Mouse (Mus musculus): ENCODE data around the gene Bicd2.

Gene Bicd2

GRCm38 (mm10) chr13:49341012-49341830 lies at the start of gene Bicd2:
Gene Bicd2, plus strand, starts transcription at chr13:49341585.
- DNase-seq (ENCODE audit: extremely low read depth, low read depth), result peak; percentile 98

DNA sequence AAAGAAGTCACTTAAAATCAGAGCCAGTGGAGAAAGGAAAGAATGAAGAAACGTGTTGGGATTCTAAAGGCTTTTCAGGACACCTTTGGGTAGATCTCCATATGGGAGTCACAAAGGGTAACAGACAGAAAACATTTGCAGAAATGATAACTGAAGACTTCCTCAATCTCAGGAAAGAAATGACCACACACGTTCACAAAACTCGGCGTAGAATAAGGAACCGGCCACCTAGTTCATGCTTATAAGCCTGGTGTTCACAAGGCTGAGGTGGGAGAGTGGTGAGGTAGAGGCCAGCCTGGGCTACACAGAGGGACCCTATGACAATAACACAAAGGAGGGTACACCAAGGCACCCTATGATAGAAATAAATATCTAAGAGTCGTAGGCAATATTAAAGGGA lies 49.4 kb upstream of the Bicd2 start:
- DNase-seq (ENCODE audit: extremely low read depth, low read depth), result peak; percentile 32

- no peak for DNase-seq (ENCODE audit: extremely low read depth, low read depth)
Measured at GRCm38 (mm10) chr13:49294108-49294507, 47.3 kb upstream of the Bicd2 start.

GRCm38 (mm10) chr13:49296270-49296669 lies 45.1 kb upstream of the Bicd2 start:
- no peak for DNase-seq (ENCODE audit: extremely low read depth, low read depth)

GRCm38 (mm10) chr13:49298514-49299381 lies 42.6 kb upstream of the Bicd2 start:
- no peak for DNase-seq (ENCODE audit: extremely low read depth, low read depth)

- no peak for DNase-seq (ENCODE audit: extremely low read depth, low read depth)
Measured at GRCm38 (mm10) chr13:49300771-49301170, 40.6 kb upstream of the Bicd2 start.

- DNase-seq (ENCODE audit: extremely low read depth, low read depth), result no peak
Measured at GRCm38 (mm10) chr13:49306771-49307310, 34.5 kb upstream of the Bicd2 start.

DNA sequence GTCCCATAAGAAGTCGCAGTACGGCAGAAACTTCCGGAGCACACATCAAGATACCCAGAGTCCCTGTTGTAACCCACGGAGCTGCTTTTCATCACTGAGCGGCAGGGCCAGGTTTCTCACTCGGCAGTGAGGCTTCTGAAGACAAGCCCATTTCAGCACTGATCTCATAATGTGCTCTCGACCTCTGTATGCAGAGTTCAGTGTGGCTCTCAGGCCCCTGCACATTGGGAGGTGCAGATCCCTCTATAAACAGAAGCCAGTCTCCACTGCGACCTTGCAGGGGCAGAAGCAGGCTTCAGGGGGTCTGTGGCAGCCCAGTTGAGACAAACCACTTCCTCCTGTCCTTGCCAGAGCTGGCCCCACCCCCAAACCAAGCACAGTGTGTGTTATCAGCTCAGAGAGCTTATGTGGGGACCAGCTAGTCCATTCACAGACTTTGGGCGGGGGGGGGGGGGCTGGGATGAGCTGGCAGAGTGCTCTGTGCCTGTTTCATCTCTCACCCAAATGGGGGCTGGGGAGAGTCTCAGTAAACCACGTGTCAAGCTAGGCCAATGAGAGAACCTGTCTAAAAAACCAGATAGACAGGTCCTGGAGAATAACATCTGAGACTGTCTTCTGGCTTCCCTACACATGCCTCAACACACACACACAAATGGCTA lies 33.9 kb upstream of the Bicd2 start:
- DNase-seq (ENCODE audit: extremely low read depth, low read depth), result peak; percentile 98

GRCm38 (mm10) chr13:49308206-49308605 lies 33.2 kb upstream of the Bicd2 start:
- DNase-seq (ENCODE audit: extremely low read depth, low read depth), result peak; percentile 48

GRCm38 (mm10) chr13:49308861-49309403 lies 32.5 kb upstream of the Bicd2 start:
- DNase-seq (ENCODE audit: extremely low read depth, low read depth), result peak; percentile 96

GRCm38 (mm10) chr13:49309501-49309900 lies 31.9 kb upstream of the Bicd2 start:
- DNase-seq (ENCODE audit: extremely low read depth, low read depth), result peak; percentile 26

DNA sequence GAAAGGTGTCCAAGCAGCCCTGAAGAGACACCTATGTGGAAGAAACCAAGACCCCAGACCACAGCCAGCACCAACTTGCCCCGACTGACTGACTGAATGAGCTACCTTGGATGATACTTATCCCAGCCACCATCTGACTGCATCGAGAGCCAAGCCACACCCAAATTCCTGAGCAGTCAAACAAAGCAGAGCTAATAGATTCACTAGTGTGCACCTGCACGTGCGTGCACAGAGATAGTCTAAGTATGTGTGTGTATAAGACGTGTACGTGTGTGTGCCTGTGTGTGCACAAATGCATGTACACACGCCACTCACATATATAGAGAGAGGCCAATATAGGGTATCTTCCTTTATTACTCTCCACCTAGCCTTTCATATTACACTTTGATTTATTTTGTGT lies 29.7 kb upstream of the Bicd2 start:
- DNase-seq (ENCODE audit: extremely low read depth, low read depth), result no peak

DNA sequence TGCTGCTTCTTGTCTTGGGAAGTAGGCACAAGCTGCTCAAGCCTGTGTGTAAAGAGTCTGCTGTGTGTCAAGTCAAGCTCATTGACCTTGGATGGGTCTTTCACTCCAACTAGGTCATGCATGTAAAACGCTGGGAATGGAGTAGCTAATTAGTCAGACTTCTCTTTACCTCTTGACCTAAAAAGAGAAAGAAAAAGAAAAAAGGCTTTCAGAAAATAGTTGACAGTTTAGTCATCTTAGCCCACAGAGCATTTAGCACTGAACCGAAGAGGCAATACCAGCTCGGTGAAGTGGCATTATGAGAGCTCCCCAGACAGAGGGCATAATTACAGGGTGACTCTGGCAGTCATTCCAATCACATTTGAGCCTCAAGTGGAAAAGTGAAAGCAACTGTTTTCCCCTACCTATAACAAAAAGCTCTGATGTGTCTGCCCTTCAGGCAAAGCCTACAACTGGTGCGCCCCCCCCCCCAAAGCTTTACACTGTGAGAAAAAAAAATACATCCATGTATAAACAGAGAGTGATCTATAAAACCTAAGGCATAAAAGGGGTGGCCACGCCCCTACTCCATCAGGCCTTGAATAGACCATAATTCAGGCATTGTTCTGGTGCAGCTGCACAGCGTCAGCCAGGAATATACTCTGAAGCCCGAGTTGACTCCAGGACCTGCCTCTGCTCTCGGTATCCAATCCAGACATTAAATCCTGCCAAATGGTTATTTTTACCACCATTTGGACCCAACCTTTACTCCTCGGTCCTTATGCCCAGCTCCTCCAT lies 24.8 kb upstream of the Bicd2 start:
- DNase-seq (ENCODE audit: extremely low read depth, low read depth), result no peak

- no peak for DNase-seq (ENCODE audit: extremely low read depth, low read depth)
Measured at GRCm38 (mm10) chr13:49317508-49317907, 23.9 kb upstream of the Bicd2 start.

DNA sequence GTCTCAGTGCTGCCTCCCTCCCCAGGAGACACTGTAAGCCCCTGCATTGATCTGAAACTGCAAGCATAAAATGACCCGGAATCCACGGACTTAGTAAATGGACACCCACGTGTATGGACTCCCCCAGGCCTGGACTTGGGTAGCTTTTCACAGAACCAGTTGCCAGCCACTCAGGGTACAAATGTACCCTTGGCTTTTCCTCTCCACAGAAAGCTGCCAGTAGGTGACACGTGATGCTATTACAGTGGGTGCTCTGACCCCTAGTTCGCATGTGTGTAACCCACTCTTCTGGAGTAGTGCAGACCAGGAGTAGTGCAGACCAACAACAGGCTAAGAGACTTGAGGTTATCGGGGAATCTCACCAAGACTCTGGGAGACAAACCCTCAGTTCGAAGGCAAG lies 23.5 kb upstream of the Bicd2 start:
- no peak for DNase-seq (ENCODE audit: extremely low read depth, low read depth)

DNA sequence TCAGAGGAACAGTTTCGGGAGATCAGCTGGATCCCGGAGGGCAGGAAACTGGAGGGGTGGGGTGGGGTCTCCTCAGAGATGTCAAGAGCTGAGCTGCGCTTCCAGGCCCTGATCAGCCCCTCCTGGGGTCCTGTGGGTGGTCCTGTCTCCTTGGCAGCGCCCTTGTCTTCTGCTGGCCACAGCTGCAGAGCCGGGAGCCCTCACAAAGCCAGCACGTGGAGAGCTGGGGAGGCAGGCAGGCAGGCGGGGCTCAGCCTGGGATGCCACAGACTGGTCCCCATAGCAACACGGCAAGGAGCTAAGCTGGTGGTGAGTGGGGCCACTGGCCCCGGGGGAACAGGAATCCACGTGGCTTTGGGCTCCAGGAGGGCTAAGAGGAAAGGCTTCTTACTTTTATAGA lies 21.3 kb upstream of the Bicd2 start, which contains the start of gene Fgd3:
Gene Fgd3 (minus strand): TSS at position 272 of the 400 bp plus-strand sequence.
- DNase-seq (ENCODE audit: extremely low read depth, low read depth), result no peak

GRCm38 (mm10) chr13:49320514-49320913 lies 20.9 kb upstream of the Bicd2 start:
- DNase-seq (ENCODE audit: extremely low read depth, low read depth), result no peak

GRCm38 (mm10) chr13:49321452-49321851 lies 19.9 kb upstream of the Bicd2 start:
- no peak for DNase-seq (ENCODE audit: extremely low read depth, low read depth)

- DNase-seq (ENCODE audit: extremely low read depth, low read depth), result no peak
Measured at GRCm38 (mm10) chr13:49322169-49322568, 19.2 kb upstream of the Bicd2 start.

- DNase-seq (ENCODE audit: extremely low read depth, low read depth), result no peak
Measured at GRCm38 (mm10) chr13:49322739-49323138, 18.6 kb upstream of the Bicd2 start.
